Mouse (Mus musculus) liver, embryonic 12.5 days (tissue): ENCODE data around the gene Hhip. TPM values are rescaled to one million over a fixed set of nuclear protein-coding genes. Genes with fewer than 3 reads are reported as not detected.
"Not testable (repeated sequence)": the region's sequence is repeated elsewhere in the genome, so short reads cannot be mapped to it uniquely, and the experiment has no call there.

ENCODE experiments used
- ATAC-seq: fragments of 200-750 bp; cut with Nextera tagmentation; 2 replicates; pipeline ENCODE4 v1.8.0; 2017; ENCODE audit warnings: moderate number of reproducible peaks, mild to moderate bottlenecking, moderate library complexity
- H3K27ac ChIP-seq: fragments of 300-500 bp; sonication (generic); 2 replicates; pipeline ENCODE4 v1.5.1; 2016; ENCODE audit warnings: mild to moderate bottlenecking
- H3K27me3 ChIP-seq: fragments of 300-500 bp; sonication (generic); replicated peaks from 2 replicates; pipeline ENCODE4 v1.6.1; 2016; ENCODE audit warnings: mild to moderate bottlenecking, moderate library complexity
- H3K36me3 ChIP-seq: fragments of 300-500 bp; sonication (generic); 2 replicates; pipeline ENCODE4 v1.6.1; 2016; ENCODE audit warnings: mild to moderate bottlenecking, moderate library complexity
- H3K4me1 ChIP-seq: fragments of 300-500 bp; sonication (generic); 2 replicates; pipeline ENCODE4 v1.6.1; 2016
- H3K4me2 ChIP-seq: fragments of 300-500 bp; sonication (generic); 2 replicates; pipeline ENCODE4 v1.6.1; 2016; ENCODE audit warnings: mild to moderate bottlenecking, moderate library complexity
- H3K4me3 ChIP-seq: fragments of 300-500 bp; sonication (generic); 2 replicates; pipeline ENCODE4 v1.5.1; 2016; ENCODE audit warnings: mild to moderate bottlenecking, moderate library complexity
- H3K9ac ChIP-seq: fragments of 300-500 bp; sonication (generic); 2 replicates; pipeline ENCODE4 v1.6.1; 2016; ENCODE audit warnings: mild to moderate bottlenecking, moderate library complexity
- H3K9me3 ChIP-seq: fragments of 300-500 bp; sonication (generic); replicated peaks from 2 replicates; pipeline ENCODE4 v1.6.1; 2016; ENCODE audit warnings: mild to moderate bottlenecking, moderate library complexity
- WGBS: fragments of 180-500 bp; shearing (Covaris S2); methylation state at CpG from one replicate; pipeline ENCODE4 v1.1.7; 2016; ENCODE audit not compliant: insufficient replicate concordance; 5-methylcytosine and 5-hydroxymethylcytosine counted together
- polyA plus RNA-seq: library from polyadenylated mRNA; unstranded; fragments of >200 nt; fragmentation: Nextera tagmentation; extraction: Ambion mirVana; gene quantifications from 2 replicates; pipeline ENCODE4 v1.2.1, GENCODE M21; 2016

Gene Hhip
- polyA plus RNA-seq, 1 experiment from 2014 or later: 2.1 TPM

GRCm38 (mm10) chr8:80037644-80038253 lies 20.1 kb downstream of the Hhip start:
- Histone ChIP-seq H3K27me3 (no peaks in the 10 kb centered on the region), H3K27ac (no peak overlapping the region), H3K4me2 (no peak overlapping the region), H3K9ac (no peak overlapping the region), H3K4me1 (no peaks in the 10 kb centered on the region), H3K36me3 (no peaks in the 10 kb centered on the region), H3K9me3 (no peaks in the 10 kb centered on the region), H3K4me3 (no peak overlapping the region)
- no peak for ATAC-seq
- WGBS: 65% methylated on average over 4 of the region's 4 CpGs

DNA sequence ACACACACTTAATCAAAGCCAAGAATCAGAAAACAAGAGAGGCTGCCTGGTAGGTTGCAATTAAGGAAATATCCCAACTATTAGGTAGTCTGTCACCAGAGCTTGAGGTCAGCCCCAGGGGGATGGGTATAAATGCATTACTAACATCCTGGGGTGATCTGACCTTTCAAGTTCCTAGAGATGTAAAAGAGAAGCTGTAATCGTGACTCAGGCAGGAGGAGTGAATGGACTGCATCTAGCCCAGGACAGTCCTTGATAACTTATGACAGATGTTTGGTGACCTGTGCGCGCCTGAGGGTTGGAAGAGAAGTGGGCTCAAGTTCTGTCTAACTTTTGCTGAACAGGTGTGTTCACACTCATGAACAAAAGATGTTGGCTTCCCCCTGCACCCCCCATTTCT lies 25.2 kb downstream of the Hhip start:
- Histone ChIP-seq H3K27ac (no peak overlapping the region), H3K36me3 (no peaks in the 10 kb centered on the region), H3K4me3 (no peak overlapping the region), H3K4me1 (no peaks in the 10 kb centered on the region), H3K9ac (no peak overlapping the region), H3K27me3 (no peaks in the 10 kb centered on the region), H3K9me3 (no peaks in the 10 kb centered on the region), H3K4me2 (no peak overlapping the region)
- WGBS: 63% methylated on average over 3 of the region's 3 CpGs
- ATAC-seq: no peak

GRCm38 (mm10) chr8:80031330-80032293 lies 26.2 kb downstream of the Hhip start:
- no peaks in the 10 kb centered on the region for H3K4me1 ChIP-seq
- no peaks in the 10 kb centered on the region for H3K36me3 ChIP-seq
- no peak overlapping the region for H3K4me3 ChIP-seq
- ATAC-seq: no peak
- no peak overlapping the region for H3K9ac ChIP-seq
- WGBS: 58% methylated on average over 15 of the region's 15 CpGs
- no peak overlapping the region for H3K27ac ChIP-seq
- no peak overlapping the region for H3K4me2 ChIP-seq
- H3K9me3 ChIP-seq: no peaks in the 10 kb centered on the region
- no peaks in the 10 kb centered on the region for H3K27me3 ChIP-seq

DNA sequence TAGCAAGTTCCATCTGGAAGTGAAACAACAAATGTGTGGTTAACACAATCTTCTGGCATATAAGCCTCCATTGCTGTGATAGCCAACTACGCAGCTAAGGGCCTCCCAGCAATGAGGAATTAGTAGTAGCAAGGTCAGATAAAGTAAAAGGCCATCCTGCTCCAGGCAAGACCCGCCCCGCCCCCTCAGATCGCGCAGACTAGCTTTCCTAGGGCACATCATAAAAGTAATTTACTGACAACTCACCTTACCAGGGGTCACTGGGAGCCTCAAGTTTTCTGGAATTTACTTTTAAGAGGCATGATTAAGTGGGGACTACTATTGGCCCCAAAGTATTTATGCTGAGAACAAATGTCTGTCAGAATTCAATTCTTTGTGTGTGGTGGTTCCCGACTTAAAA lies 28.2 kb downstream of the Hhip start:
- no peaks in the 10 kb centered on the region for H3K4me1 ChIP-seq
- no peak overlapping the region for H3K27ac ChIP-seq
- WGBS: 62% methylated on average over 6 of the region's 6 CpGs
- no peaks in the 10 kb centered on the region for H3K27me3 ChIP-seq
- ATAC-seq: no peak
- H3K4me2 ChIP-seq: no peak overlapping the region
- no peak overlapping the region for H3K9ac ChIP-seq
- no peaks in the 10 kb centered on the region for H3K9me3 ChIP-seq
- no peak overlapping the region for H3K4me3 ChIP-seq
- no peaks in the 10 kb centered on the region for H3K36me3 ChIP-seq

GRCm38 (mm10) chr8:80020469-80020868 lies 37.3 kb downstream of the Hhip start:
- no peak for ATAC-seq
- no peaks in the 10 kb centered on the region for H3K27me3 ChIP-seq
- H3K9ac ChIP-seq: no peak overlapping the region
- no peak overlapping the region for H3K4me2 ChIP-seq
- no peaks in the 10 kb centered on the region for H3K9me3 ChIP-seq
- no peaks in the 10 kb centered on the region for H3K4me1 ChIP-seq
- WGBS: 74% methylated on average over 5 of the region's 5 CpGs
- no peak overlapping the region for H3K4me3 ChIP-seq
- no peak overlapping the region for H3K27ac ChIP-seq
- no peaks in the 10 kb centered on the region for H3K36me3 ChIP-seq

DNA sequence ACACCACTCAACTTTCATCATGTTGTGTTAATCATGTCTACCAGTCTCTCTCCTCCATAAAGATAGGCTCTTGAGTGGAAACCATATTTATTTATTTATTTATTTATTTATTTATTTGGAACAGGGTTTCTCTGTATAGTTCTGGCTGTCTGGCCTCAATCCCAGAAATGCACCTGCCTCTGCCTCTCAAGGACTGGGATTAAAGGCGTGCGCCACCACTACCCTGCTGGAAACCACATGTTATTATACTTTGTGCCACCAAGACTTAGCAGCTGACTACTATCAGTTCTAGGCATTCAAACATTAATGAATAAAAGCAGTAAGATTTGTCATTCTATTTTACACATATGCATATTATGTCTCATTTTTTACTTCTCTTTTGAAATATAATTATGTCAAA lies 42.0 kb downstream of the Hhip start:
- no peaks in the 10 kb centered on the region for H3K27me3 ChIP-seq
- ATAC-seq: no peak
- H3K9ac ChIP-seq: no peak overlapping the region
- H3K4me1 ChIP-seq: no peaks in the 10 kb centered on the region
- no peaks in the 10 kb centered on the region for H3K36me3 ChIP-seq
- H3K27ac ChIP-seq: no peak overlapping the region
- 83% methylated on average over 2 of the region's 2 CpGs for WGBS
- no peaks in the 10 kb centered on the region for H3K9me3 ChIP-seq
- no peak overlapping the region for H3K4me2 ChIP-seq
- H3K4me3 ChIP-seq: no peak overlapping the region

GRCm38 (mm10) chr8:80004421-80004820 lies 53.4 kb downstream of the Hhip start:
- no peak overlapping the region for H3K4me3 ChIP-seq
- H3K9me3 ChIP-seq: no peaks in the 10 kb centered on the region
- no peaks in the 10 kb centered on the region for H3K27me3 ChIP-seq
- H3K36me3 ChIP-seq: no peaks in the 10 kb centered on the region
- WGBS: 52% methylated on average over 5 of the region's 5 CpGs
- ATAC-seq: no peak
- H3K4me1 ChIP-seq: no peaks in the 10 kb centered on the region
- H3K4me2 ChIP-seq: no peak overlapping the region
- H3K27ac ChIP-seq: no peak overlapping the region
- H3K9ac ChIP-seq: no peak overlapping the region

- WGBS: 63% methylated on average over 5 of the region's 5 CpGs
- H3K4me1 ChIP-seq: no peaks in the 10 kb centered on the region
- H3K4me2 ChIP-seq: no peak overlapping the region
- no peak overlapping the region for H3K9ac ChIP-seq
- no peaks in the 10 kb centered on the region for H3K9me3 ChIP-seq
- H3K4me3 ChIP-seq: no peak overlapping the region
- ATAC-seq: no peak
- H3K27ac ChIP-seq: no peak overlapping the region
- no peaks in the 10 kb centered on the region for H3K27me3 ChIP-seq
- H3K36me3 ChIP-seq: no peaks in the 10 kb centered on the region
These were observed 55.5 kb downstream of the Hhip start for GRCm38 (mm10) chr8:80002313-80002712.

DNA sequence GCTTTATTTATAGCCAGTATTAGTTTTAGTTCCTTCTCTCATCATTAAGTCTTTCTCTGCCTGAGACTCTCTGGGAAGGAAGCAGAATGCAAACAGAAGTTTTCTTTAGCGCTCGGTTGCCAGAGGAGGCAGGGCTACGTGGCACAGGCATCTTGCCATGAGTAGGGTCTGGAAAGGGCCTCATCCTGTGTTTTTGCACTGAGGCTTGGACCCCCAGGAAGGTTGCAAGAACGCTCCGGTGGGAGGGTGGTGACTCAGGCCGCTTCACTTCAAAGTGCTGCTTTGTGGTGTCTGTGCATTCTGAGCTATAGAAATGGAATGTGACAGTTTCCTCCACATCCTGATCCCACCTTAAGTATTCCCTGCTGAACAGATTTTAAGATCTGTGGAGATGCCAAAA lies 62.7 kb downstream of the Hhip start:
- 66% methylated on average over 6 of the region's 6 CpGs for WGBS
- no peak overlapping the region for H3K4me3 ChIP-seq
- no peaks in the 10 kb centered on the region for H3K36me3 ChIP-seq
- no peaks in the 10 kb centered on the region for H3K27me3 ChIP-seq
- H3K27ac ChIP-seq: no peak overlapping the region
- H3K9me3 ChIP-seq: no peaks in the 10 kb centered on the region
- no peak for ATAC-seq
- no peak overlapping the region for H3K9ac ChIP-seq
- no peak overlapping the region for H3K4me2 ChIP-seq
- H3K4me1 ChIP-seq: no peaks in the 10 kb centered on the region

DNA sequence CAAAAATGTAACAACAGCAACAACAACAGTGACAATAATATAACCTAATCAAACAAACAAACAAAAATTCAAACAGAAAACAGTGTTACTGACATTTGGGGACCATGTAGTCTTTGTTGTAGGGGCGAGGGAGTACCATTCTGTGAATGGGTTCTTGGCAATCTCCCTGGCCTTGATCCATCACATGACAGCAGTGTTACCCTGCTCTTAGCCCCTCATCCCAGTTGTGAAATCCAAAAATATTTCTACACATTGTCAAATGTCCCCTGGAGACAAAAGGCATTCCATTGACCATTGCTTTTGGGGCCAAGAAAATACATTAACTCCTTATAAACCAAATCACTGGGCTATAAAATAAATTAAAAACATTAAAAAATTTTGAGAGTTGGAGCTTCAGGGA lies 64.3 kb downstream of the Hhip start:
- no peaks in the 10 kb centered on the region for H3K4me1 ChIP-seq
- H3K4me3 ChIP-seq: no peak overlapping the region
- ATAC-seq: no peak
- H3K4me2 ChIP-seq: no peak overlapping the region
- H3K9me3 ChIP-seq: no peaks in the 10 kb centered on the region
- WGBS: 54% methylated on average over 1 of the region's 1 CpGs
- H3K36me3 ChIP-seq: no peaks in the 10 kb centered on the region
- H3K27ac ChIP-seq: no peak overlapping the region
- no peaks in the 10 kb centered on the region for H3K27me3 ChIP-seq
- no peak overlapping the region for H3K9ac ChIP-seq

GRCm38 (mm10) chr8:79992121-79992848 lies 65.5 kb downstream of the Hhip start:
- no peaks in the 10 kb centered on the region for H3K36me3 ChIP-seq
- no peak overlapping the region for H3K9ac ChIP-seq
- H3K4me3 ChIP-seq: no peak overlapping the region
- no peak for ATAC-seq
- no peaks in the 10 kb centered on the region for H3K9me3 ChIP-seq
- no peak overlapping the region for H3K4me2 ChIP-seq
- H3K27ac ChIP-seq: no peak overlapping the region
- 57% methylated on average over 9 of the region's 9 CpGs for WGBS
- H3K4me1 ChIP-seq: no peaks in the 10 kb centered on the region
- H3K27me3 ChIP-seq: no peaks in the 10 kb centered on the region

GRCm38 (mm10) chr8:79991420-79991819 lies 66.4 kb downstream of the Hhip start:
- WGBS: 79% methylated on average over 1 of the region's 2 CpGs

More at GRCm38 (mm10) chr8:79991420-79991819, 66.4 kb downstream of the Hhip start:
- H3K9me3 ChIP-seq, H3K4me2 ChIP-seq, H3K27ac ChIP-seq, H3K4me3 ChIP-seq, H3K9ac ChIP-seq, H3K4me1 ChIP-seq, ATAC-seq, H3K36me3 ChIP-seq, H3K27me3 ChIP-seq: not testable (repeated sequence)
